Mouse (Mus musculus): Measurements from ENCODE around the gene Gpr26. TPM values are rescaled to one million over a fixed set of nuclear protein-coding genes. Genes with fewer than 3 reads are reported as not detected.

Gene Gpr26
- polyA plus RNA-seq, 1 experiment from 2014 or later = 1.3 TPM

Other genes with a start within 250 kb of the Gpr26 start
- 0.54 and 0.75 TPM in 2 replicates for gene Cpxm2, start 188.3 kb downstream of the Gpr26 start, polyA plus RNA-seq (2015; fragmentation: Nextera tagmentation; extraction: Ambion mirVana)

Measured in midbrain, embryonic 13.5 days (tissue).